Mouse (Mus musculus): ENCODE measurements around the gene Pkib.

Pkib gene

GRCm38 (mm10) chr10:57740733-57741132 is 109.0 kb downstream of the Pkib start:
- no peak for DNase-seq (ENCODE audit: low spot score in 2 of 2)

GRCm38 (mm10) chr10:57741351-57741750 is 109.6 kb downstream of the Pkib start:
- no peak for DNase-seq (ENCODE audit: low spot score in 2 of 2)

GRCm38 (mm10) chr10:57743045-57743444 is 111.3 kb downstream of the Pkib start:
- no peak for DNase-seq (ENCODE audit: low spot score in 2 of 2)

GRCm38 (mm10) chr10:57743606-57744016 is 111.8 kb downstream of the Pkib start:
- DNase-seq (ENCODE audit: low spot score in 2 of 2) = peak; percentile 9 to 28

GRCm38 (mm10) chr10:57744128-57744765 is 112.5 kb downstream of the Pkib start:
- no peak for DNase-seq (ENCODE audit: low spot score in 2 of 2)

GRCm38 (mm10) chr10:57745452-57745851 is 113.7 kb downstream of the Pkib start:
- DNase-seq (ENCODE audit: low spot score in 2 of 2) = no peak

- DNase-seq (ENCODE audit: low spot score in 2 of 2) = no peak
Measured at GRCm38 (mm10) chr10:57747127-57747526, 115.3 kb downstream of the Pkib start.

- DNase-seq (ENCODE audit: low spot score in 2 of 2) = no peak
Measured at GRCm38 (mm10) chr10:57753343-57753742, 121.6 kb downstream of the Pkib start.

- no peak for DNase-seq (ENCODE audit: low spot score in 2 of 2)
Measured at GRCm38 (mm10) chr10:57755201-57755736, 123.5 kb downstream of the Pkib start.

GRCm38 (mm10) chr10:57758999-57759398 is 127.2 kb downstream of the Pkib start:
- no peak for DNase-seq (ENCODE audit: low spot score in 2 of 2)

GRCm38 (mm10) chr10:57760694-57761093 is 128.9 kb downstream of the Pkib start:
- no peak for DNase-seq (ENCODE audit: low spot score in 2 of 2)

GRCm38 (mm10) chr10:57763044-57763443 is 131.3 kb downstream of the Pkib start:
- no peak for DNase-seq (ENCODE audit: low spot score in 2 of 2)

GRCm38 (mm10) chr10:57783289-57784130 is 151.7 kb downstream of the Pkib start:
- DNase-seq (ENCODE audit: low spot score in 2 of 2) = peak in 1 of 2 experiments; percentile 19

GRCm38 (mm10) chr10:57784131-57784875 is 152.5 kb downstream of the Pkib start:
- DNase-seq (ENCODE audit: low spot score in 2 of 2) = peak in 1 of 2 experiments; percentile 67

- no peak for DNase-seq (ENCODE audit: low spot score in 2 of 2)
Measured at GRCm38 (mm10) chr10:57784876-57785150, 153.0 kb downstream of the Pkib start, which contains the start of gene Fabp7. Fabp7 (plus strand) TSS chr10:57784881.

- DNase-seq (ENCODE audit: low spot score in 2 of 2) = no peak
Measured at GRCm38 (mm10) chr10:57785552-57785951, 153.8 kb downstream of the Pkib start.

Measured in frontal cortex, postnatal 25 days (tissue).